Mouse (Mus musculus) leukemia stem cell, adult 10-12 weeks (primary cell): ENCODE measurements around the gene Map3k15. TPM values are rescaled to one million over a fixed set of nuclear protein-coding genes. Genes with fewer than 3 reads are reported as not detected.

Source experiments
- polyA plus RNA-seq: library from polyadenylated mRNA; stranded (reverse); fragments of >175 nt; gene quantifications from 2 replicates; pipeline ENCODE4 v1.2.3, GENCODE M21; 2012; ENCODE audit warnings: low replicate concordance

The Map3k15 gene
- 0.09 and 0.16 TPM in 2 replicates for polyA plus RNA-seq

GRCm38 (mm10) chrX:159988002-159988960, at the start of gene Map3k15:
Map3k15 (plus strand) TSS chrX:159988433.

GRCm38 (mm10) chrX:160137861-160138717, 149.9 kb downstream of the Map3k15 start, which contains the start of gene Pdha1:
Pdha1 (minus strand) TSS chrX:160138413.

Other genes starting within 250 kb of the Map3k15 start
- 3.5 and 10.6 TPM in 2 replicates for gene Pdha1, start 150.0 kb downstream of the Map3k15 start, polyA plus RNA-seq